Mouse (Mus musculus) kidney, adult 2 months (tissue): ENCODE measurements around the gene Zkscan16. TPM values are rescaled to one million over a fixed set of nuclear protein-coding genes. Genes with fewer than 3 reads are reported as not detected.
A peak's percentile ranks its signal among the peaks of the same experiment; 100 is the strongest.

ENCODE experiments used
- DNase-seq: peaks from one replicate; pipeline ENCODE4 v3.0.0; 2021
- H3K27ac ChIP-seq: fragments of 200-500 bp; 2 replicates; pipeline ENCODE4 v1.5.1; 2012; ENCODE audit warnings: low read depth, low read length, control low read depth, inconsistent platforms; ENCODE audit not compliant: insufficient read depth
- H3K27me3 ChIP-seq: fragments of 200-500 bp; replicated peaks from 2 replicates; pipeline ENCODE4 v1.6.1; 2012; ENCODE audit warnings: mild to moderate bottlenecking, moderate library complexity, low read length, inconsistent platforms; ENCODE audit not compliant: control insufficient read depth, insufficient read depth
- H3K36me3 ChIP-seq: fragments of 200-500 bp; 2 replicates; pipeline ENCODE4 v1.6.1; 2012; ENCODE audit warnings: mild to moderate bottlenecking, moderate library complexity, low read length, inconsistent platforms; ENCODE audit not compliant: control insufficient read depth, insufficient read depth
- H3K4me1 ChIP-seq: fragments of 200-500 bp; 2 replicates; pipeline ENCODE4 v1.6.1; 2011; ENCODE audit warnings: low read length; ENCODE audit not compliant: control insufficient read depth, insufficient read depth
- H3K4me3 ChIP-seq: fragments of 200-500 bp; 2 replicates; pipeline ENCODE4 v1.5.1; 2011; ENCODE audit warnings: mild to moderate bottlenecking, low read depth, low read length, control low read depth; ENCODE audit not compliant: insufficient read depth
- CTCF ChIP-seq: fragments of 200-500 bp; conservative IDR thresholded peaks from 2 replicates; pipeline ENCODE4 v1.5.1; 2011; ENCODE audit warnings: low read depth, mild to moderate bottlenecking, control low read depth, low read length, moderate library complexity, mixed read lengths; ENCODE audit not compliant: insufficient read depth, insufficient read length
- POLR2A ChIP-seq: fragments of 200-500 bp; IDR thresholded peaks from one replicate; pipeline ENCODE4 v1.6.1; 2011; ENCODE audit warnings: low read depth, low read length, control low read depth
- WGBS: fragments of 180-500 bp; shearing (Covaris S2); methylation state at CpG from one replicate; pipeline ENCODE4 v1.1.7; 2018; 5-methylcytosine and 5-hydroxymethylcytosine counted together
- polyA plus RNA-seq: library from polyadenylated mRNA; depleted of rRNA; stranded (reverse); fragments of >200 nt; gene quantifications from 2 replicates; pipeline ENCODE4 v1.2.3, GENCODE M21; 2012

Zkscan16 gene
- polyA plus RNA-seq, 1 experiment = 0.11 TPM

GRCm38 (mm10) chr4:58941638-58942037 is 1.8 kb upstream of the Zkscan16 start:
- Histone ChIP-seq H3K27ac (no peak overlapping the region), H3K27me3 (no peaks in the 10 kb centered on the region), H3K36me3 (no peaks in the 10 kb centered on the region), H3K4me1 (no peaks in the 10 kb centered on the region; the same call in 1 of the 2 replicates), H3K4me3 (no peak overlapping the region)
- TF ChIP-seq CTCF (no peak), POLR2A (no peak)
- no peak for DNase-seq

DNA sequence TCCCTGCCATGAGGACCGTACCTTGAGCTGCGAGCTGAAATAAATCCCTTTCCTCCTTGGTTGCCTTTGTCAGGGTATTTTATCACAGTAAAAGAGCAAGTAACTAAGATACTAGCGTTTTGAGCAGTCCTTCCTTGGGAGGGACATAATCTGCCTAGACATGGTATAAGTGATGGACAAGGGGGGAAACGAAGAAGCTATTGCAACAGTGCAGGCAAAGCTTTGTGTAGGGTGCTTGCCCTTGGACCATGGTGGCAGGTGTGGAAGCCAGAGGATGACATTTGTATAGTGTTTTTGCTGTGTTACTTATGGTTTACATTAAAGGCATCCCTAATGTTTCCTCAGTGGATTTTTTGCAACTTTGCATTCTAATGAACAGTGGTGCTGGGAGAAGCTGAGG is 486 bp upstream of the Zkscan16 start:
- Histone ChIP-seq H3K36me3 (no peaks in the 10 kb centered on the region), H3K4me3 (peak overlapping the region; percentile 92; the same call in 1 of the 2 replicates), H3K27me3 (no peaks in the 10 kb centered on the region), H3K27ac (no peak overlapping the region), H3K4me1 (no peaks in the 10 kb centered on the region; the same call in 1 of the 2 replicates)
- DNase-seq = no peak
- TF ChIP-seq CTCF = no peak
- no peak for TF ChIP-seq POLR2A
- 83% methylated on average over 4 of the region's 4 CpGs for WGBS

DNA sequence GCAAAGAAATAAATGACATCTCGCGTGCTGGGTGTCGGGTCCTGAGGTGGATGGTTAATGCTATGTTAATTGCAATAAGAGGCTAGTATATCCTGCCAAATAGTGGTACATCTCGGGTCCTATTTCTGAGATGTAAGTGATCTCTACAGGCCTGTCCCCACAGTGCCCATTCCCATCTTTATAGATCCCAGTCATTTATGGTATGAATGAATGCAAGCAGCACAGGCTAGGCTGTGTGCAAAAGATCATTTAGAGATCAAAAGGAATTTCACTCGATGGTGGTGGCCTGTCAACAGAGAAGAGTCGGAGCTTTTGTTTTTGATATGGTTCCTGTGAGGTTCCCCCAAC is 752 bp downstream of the Zkscan16 start:
- no peak for TF ChIP-seq CTCF
- Histone ChIP-seq H3K36me3 (no peaks in the 10 kb centered on the region), H3K4me1 (no peaks in the 10 kb centered on the region; the same call in 1 of the 2 replicates), H3K4me3 (no peak overlapping the region; the same call in 1 of the 2 replicates), H3K27me3 (no peaks in the 10 kb centered on the region), H3K27ac (no peak overlapping the region)
- no peak for DNase-seq
- 21% methylated on average over 6 of the region's 6 CpGs for WGBS

- TF ChIP-seq CTCF (no peak), POLR2A (no peak)
- no peak for DNase-seq
- Histone ChIP-seq H3K27ac (no peak overlapping the region), H3K36me3 (no peaks in the 10 kb centered on the region), H3K4me3 (no peak overlapping the region), H3K4me1 (no peaks in the 10 kb centered on the region; the same call in 1 of the 2 replicates), H3K27me3 (no peaks in the 10 kb centered on the region)
- 70% methylated on average over 5 of the region's 5 CpGs for WGBS
These were observed 1.3 kb downstream of the Zkscan16 start for GRCm38 (mm10) chr4:58944695-58945094.

DNA sequence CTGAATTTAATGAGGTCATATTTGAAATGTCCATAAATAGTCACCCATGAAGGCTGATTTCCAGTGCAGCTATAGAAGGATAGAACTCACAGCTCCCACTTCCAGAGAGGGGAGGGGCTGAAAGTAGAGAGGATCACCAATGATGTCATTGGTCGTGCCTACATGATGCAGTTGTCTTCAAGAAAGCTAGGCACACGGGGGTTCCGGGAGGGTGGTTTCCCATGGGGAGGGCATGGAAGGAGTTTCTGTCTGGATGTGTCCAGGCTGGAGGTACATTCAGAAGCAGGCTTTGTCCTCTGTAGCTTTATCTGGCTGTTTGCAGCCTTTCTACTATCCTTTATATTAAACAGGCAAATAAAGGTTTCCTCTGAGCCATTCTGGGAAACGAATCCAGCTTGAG is 5.0 kb downstream of the Zkscan16 start:
- TF ChIP-seq CTCF = no peak
- no peak for TF ChIP-seq POLR2A
- 86% methylated on average over 4 of the region's 4 CpGs for WGBS

GRCm38 (mm10) chr4:58952630-58953029 is 9.2 kb downstream of the Zkscan16 start:
- Histone ChIP-seq H3K27ac (no peak overlapping the region), H3K36me3 (no peaks in the 10 kb centered on the region), H3K4me1 (no peaks in the 10 kb centered on the region), H3K27me3 (no peaks in the 10 kb centered on the region), H3K4me3 (no peak overlapping the region)
- WGBS = 91% methylated on average over 11 of the region's 11 CpGs
- TF ChIP-seq POLR2A (no peak), CTCF (no peak)
- no peak for DNase-seq

More for the DNA sequence above, 5.0 kb downstream of the Zkscan16 start:
- no peaks in the 10 kb centered on the region for H3K27me3 ChIP-seq
- H3K4me1 ChIP-seq = no peaks in the 10 kb centered on the region; the same call in 1 of the 2 replicates
- DNase-seq = no peak
- H3K27ac ChIP-seq = no peak overlapping the region
- no peaks in the 10 kb centered on the region for H3K36me3 ChIP-seq
- H3K4me3 ChIP-seq = no peak overlapping the region

DNA sequence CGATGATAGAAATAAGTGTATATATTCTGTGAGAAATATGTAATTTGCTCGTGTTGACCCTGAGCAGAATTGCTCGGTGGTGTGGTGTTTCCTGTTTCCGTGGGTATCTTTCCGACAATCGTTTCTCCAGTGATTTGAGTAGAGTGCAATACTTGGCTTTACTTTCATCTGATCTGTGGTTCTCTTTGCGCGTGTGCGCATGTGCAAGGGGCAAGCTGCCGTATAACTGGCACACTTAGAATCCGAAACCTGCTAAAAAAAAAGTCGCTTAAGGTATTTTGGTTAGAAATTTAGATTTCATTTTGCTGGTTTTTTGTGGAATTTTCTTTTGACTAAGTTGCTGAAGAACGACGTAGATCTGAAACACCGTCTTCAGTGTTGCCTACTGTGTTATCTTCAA is 18.3 kb downstream of the Zkscan16 start:
- H3K27me3 ChIP-seq = no peaks in the 10 kb centered on the region
- no peaks in the 10 kb centered on the region for H3K36me3 ChIP-seq
- no peak for TF ChIP-seq CTCF
- TF ChIP-seq POLR2A = no peak
- DNase-seq = no peak
- WGBS = 90% methylated on average over 15 of the region's 15 CpGs
- no peak overlapping the region for H3K27ac ChIP-seq
- no peak overlapping the region for H3K4me3 ChIP-seq
- no peaks in the 10 kb centered on the region for H3K4me1 ChIP-seq

GRCm38 (mm10) chr4:58963271-58963670 is 19.8 kb downstream of the Zkscan16 start:
- Histone ChIP-seq H3K4me1 (no peaks in the 10 kb centered on the region), H3K36me3 (no peaks in the 10 kb centered on the region), H3K27ac (no peak overlapping the region), H3K4me3 (no peak overlapping the region), H3K27me3 (no peaks in the 10 kb centered on the region)
- TF ChIP-seq POLR2A (no peak), CTCF (no peak)
- DNase-seq = no peak
- 94% methylated on average over 4 of the region's 4 CpGs for WGBS
